Mouse (Mus musculus): Measurements from ENCODE around the gene Otud7a.

GRCm38 (mm10) chr7:63665496-63665895 lies 220.9 kb downstream of the Otud7a start:
- TF ChIP-seq CTCF (IDR thresholded peaks at IDR 0.05; ENCODE audit: low read depth) (no peak), EP300 (IDR thresholded peaks at IDR 0.05; ENCODE audit: low read depth) (no peak)
